Mouse (Mus musculus) skeletal muscle tissue, postnatal 0 days (tissue): ENCODE measurements around the gene Zbtb3. TPM values are rescaled to one million over a fixed set of nuclear protein-coding genes. Genes with fewer than 3 reads are reported as not detected.

Experiments
- polyA plus RNA-seq: library from polyadenylated mRNA; unstranded; fragments of >200 nt; fragmentation: Nextera tagmentation; extraction: Ambion mirVana; gene quantifications from 2 replicates; pipeline ENCODE4 v1.2.1, GENCODE M21; 2015

Gene Zbtb3
- polyA plus RNA-seq = 1.4 and 1.6 TPM in 2 replicates

DNA sequence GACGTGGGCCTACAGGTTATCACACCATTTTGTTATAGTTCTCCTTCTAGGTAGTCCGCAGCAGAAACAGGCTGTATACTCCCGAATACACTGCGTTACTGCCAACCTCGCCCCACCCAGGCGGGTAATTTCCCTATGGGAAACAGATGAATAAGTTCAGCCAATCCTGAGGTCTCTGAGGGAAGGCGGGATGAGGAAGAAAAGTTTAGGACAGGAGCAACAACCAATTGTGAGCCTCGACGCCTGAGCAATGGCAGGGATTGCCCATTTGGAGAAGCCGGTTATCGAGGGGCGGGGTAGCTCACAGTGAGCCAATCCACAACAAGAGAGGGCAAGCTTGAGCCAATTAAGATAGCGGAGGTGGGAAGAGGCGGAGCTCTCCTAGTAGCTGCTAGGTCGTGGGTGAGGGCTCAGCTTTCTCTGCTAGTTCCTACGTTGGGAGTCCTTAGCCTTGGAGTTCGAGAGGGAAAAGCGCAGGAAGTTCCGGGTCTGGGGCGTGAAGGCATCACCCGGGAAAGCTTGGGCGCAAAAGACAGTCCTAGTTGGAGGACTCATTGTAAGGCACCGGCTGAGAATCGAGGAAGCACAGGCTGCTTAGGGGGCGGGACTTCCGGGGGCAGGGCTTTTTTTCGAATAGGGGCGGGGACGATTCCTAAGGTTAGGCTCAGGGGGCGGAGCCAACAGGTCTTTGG lies at the start of gene Zbtb3:
Gene Zbtb3, plus strand, starts transcription at position 426 of the 692 bp plus-strand sequence.

GRCm38 (mm10) chr19:8756635-8757387 lies 45.5 kb upstream of the Zbtb3 start, which contains the start of gene Nxf1:
Nxf1 (plus strand) TSS chr19:8757073.

GRCm38 (mm10) chr19:8770567-8771270 lies 31.6 kb upstream of the Zbtb3 start, which contains the start of gene Tmem223:
Tmem223 (plus strand) TSS chr19:8770996.

GRCm38 (mm10) chr19:8774086-8774835 lies 28.1 kb upstream of the Zbtb3 start, which contains the start of gene Tmem179b:
Tmem179b (minus strand) TSS chr19:8774467.

DNA sequence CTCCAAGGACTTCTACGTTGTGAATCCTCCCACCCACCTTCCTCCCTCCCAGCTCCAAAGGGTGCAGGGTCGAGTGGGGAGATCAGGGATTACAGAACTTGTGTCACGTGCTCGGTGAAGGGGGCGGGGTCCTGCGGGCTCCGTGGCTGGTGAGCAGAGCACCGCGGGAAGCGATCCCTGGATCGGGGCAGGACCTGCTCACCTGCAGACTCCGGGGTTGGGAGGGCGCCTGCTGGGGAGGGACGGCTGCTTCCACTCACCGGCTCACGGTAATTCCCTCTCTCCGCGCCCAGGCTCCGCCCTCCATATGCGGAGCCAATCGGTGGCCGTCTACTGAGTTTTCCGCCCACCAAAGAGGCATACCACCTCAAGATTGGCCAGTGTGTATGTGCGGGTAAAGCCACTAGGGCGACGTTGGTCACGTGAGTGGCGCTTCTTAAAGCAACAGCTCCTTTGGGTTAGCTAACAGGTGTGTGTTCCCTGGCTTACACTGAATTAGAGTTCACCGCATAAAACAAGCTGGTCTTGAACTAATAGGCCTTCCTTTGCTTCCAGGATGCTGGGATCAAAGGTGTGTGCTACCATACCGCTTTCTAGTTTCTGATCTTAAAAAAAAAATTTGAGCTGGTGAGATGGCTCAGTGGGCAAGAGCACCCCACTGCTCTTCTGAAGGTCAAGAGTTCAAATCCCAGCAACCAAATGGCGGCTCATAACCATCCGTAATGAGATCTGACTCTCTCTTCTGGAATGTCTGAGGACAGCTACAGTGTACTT lies 16.2 kb upstream of the Zbtb3 start, which contains the start of gene Taf6l:
Gene Taf6l, minus strand, starts transcription at position 410 of the 774 bp plus-strand sequence.

GRCm38 (mm10) chr19:8798264-8798946 lies 4.0 kb upstream of the Zbtb3 start, which contains the start of gene Polr2g:
Polr2g (minus strand) TSS chr19:8798577.

DNA sequence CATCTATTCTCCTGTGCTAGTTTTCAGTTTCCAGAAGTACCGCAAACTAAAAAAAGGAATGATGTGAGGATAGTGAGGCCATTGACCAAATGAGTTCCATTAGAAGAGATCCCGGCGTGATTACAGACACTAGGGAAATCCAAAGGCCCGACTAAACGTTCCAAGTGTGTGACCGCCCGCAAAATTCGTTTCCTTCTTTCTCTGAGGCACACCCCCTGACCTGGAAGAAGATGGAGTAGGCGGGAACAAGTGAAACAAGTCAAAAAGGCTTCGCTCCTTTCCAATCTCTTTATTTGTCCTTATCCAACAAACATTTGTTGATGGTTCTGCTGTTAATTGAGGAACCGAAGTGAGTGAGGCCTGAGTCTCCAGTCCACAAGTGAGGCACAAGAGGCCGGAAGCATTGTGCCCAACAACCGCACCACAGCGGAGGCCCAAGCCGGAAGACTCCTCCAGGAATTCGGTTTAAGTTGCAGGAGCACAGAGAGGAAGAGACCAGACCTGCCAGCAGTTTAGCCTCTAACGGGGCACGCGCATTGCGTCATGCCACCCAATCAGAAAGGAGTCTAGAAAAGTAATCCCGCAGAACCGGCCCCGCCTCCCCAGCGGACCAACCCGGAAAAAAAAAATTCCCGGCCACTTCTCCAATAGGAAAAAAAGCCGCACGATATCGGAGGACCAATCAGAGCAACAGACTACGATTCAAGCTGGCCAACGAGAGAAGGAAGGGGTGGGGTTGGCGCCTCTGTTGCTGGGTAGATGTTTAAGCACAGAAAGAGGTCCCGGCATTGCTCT lies 16.6 kb downstream of the Zbtb3 start, which contains the start of gene Ttc9c:
Gene Ttc9c, minus strand, starts transcription at position 533 of the 795 bp plus-strand sequence.

GRCm38 (mm10) chr19:8819596-8820423 lies 17.5 kb downstream of the Zbtb3 start, which contains the start of gene Hnrnpul2:
Hnrnpul2 (plus strand) TSS chr19:8820010.

DNA sequence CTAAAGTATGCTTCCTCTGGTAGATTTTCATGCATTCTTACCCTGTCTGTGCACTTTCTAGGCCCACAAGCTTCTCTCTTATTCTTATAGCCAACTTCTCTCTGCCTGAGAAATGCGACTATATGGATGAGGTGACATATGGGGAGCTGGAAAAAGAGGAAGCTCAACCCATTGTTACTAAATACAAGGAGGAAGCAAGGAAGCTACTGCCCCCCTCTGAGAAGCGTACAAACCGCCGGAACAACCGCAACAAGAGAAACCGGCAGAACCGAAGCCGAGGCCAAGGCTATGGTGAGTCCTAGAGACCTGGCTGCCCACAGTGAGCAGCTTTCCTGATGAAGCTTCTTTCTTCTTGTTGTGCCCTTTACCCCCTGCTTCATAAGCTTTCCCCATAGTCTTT lies 27.3 kb downstream of the Zbtb3 start, which contains the start of gene AC129217.1:
Gene AC129217.1, plus strand, starts transcription at position 114 of the 400 bp plus-strand sequence.

DNA sequence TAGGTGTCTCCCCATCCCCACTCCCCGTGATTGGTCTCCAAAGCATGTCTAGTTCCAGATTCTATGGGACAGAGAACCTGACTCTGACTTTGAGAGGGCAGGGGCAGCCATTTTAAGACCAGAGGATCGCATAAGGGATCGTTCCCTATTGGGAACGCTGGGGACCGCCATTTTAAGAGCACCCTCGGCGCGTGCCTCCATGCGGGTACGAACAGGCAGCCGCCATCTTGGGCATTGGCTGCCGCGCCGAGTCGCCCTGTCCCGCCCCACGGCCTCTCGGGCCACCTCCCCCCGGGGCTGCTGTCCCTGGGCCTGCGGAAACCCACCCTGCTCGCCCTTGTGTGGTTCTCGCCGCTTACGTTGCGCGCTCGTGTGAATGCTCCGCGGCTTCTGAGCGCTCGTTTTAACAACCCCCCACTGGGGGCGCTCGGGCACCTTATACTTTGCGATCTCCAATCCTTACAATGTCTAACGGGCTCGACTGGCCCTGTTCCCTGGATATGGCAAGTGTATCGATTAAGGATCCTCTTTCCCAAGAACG lies 35.0 kb downstream of the Zbtb3 start, which contains the start of gene Bscl2:
Gene Bscl2, plus strand, starts transcription at position 217 of the 541 bp plus-strand sequence.

GRCm38 (mm10) chr19:8839103-8839907 lies 37.0 kb downstream of the Zbtb3 start, which contains the start of gene Gng3:
Gng3 (minus strand) TSS chr19:8839194.

GRCm38 (mm10) chr19:8850402-8850901 lies 48.1 kb downstream of the Zbtb3 start, which contains the start of gene Lrrn4cl:
Lrrn4cl (plus strand) TSS chr19:8850768.

